Mouse (Mus musculus) liver, embryonic 14.5 days (tissue): ENCODE results near the gene Polr2i. TPM values are rescaled to one million over a fixed set of nuclear protein-coding genes. Genes with fewer than 3 reads are reported as not detected.
A peak's percentile ranks its signal among the peaks of the same experiment; 100 is the strongest.
"Not testable (repeated sequence)": the region's sequence is repeated elsewhere in the genome, so short reads cannot be mapped to it uniquely, and the experiment has no call there.

ENCODE experiments used
- ATAC-seq: fragments of 200-750 bp; cut with Nextera tagmentation; 2 replicates; pipeline ENCODE4 v1.8.0; 2017; ENCODE audit warnings: moderate number of reproducible peaks, mild to moderate bottlenecking, moderate library complexity; ENCODE audit not compliant: insufficient read depth
- DNase-seq, 3 experiments: peaks; one replicate each; pipeline ENCODE4 v3.0.0-alpha.2; 2012 to 2013; ENCODE audit warnings: low read depth in 3 of 3, low spot score in 3 of 3
- H3K27ac ChIP-seq: fragments of 300-500 bp; sonication (generic); 2 replicates; pipeline ENCODE4 v1.5.1; 2014; ENCODE audit warnings: moderate library complexity, mild to moderate bottlenecking, control low read depth, inconsistent platforms
- H3K27me3 ChIP-seq: fragments of 300-500 bp; sonication (generic); 2 replicates; pipeline ENCODE4 v1.6.1; 2014; ENCODE audit warnings: mild to moderate bottlenecking, low read length, moderate library complexity; ENCODE audit not compliant: control insufficient read depth, insufficient read depth
- H3K36me3 ChIP-seq: fragments of 300-500 bp; sonication (generic); replicated peaks from 2 replicates; pipeline ENCODE4 v1.6.1; 2014; ENCODE audit warnings: low read depth; ENCODE audit not compliant: control insufficient read depth, insufficient read depth
- H3K4me1 ChIP-seq, 2 experiments: fragments of 200-500 bp in 1 of 2; fragments of 300-500 bp in 1 of 2; sonication (generic) in 1 of 2; replicated peaks; 2 replicates each; pipeline ENCODE4 v1.6.1; 2012 to 2014; ENCODE audit warnings: antibody characterized with exemption in 1 of 2, inconsistent platforms in 1 of 2, low read length in 1 of 2; ENCODE audit not compliant: control insufficient read depth in 2 of 2, insufficient read depth in 2 of 2
- H3K4me2 ChIP-seq: fragments of 300-500 bp; sonication (generic); 2 replicates; pipeline ENCODE4 v1.6.1; 2014; ENCODE audit warnings: low read depth, mild to moderate bottlenecking, control low read depth, moderate library complexity
- H3K4me3 ChIP-seq, 2 experiments: fragments of 200-500 bp in 1 of 2; fragments of 300-500 bp in 1 of 2; sonication (generic) in 1 of 2; 2 replicates each; pipeline ENCODE4 v1.5.1; 2012 to 2014; ENCODE audit warnings: low read depth in 2 of 2, low read length in 2 of 2, mild to moderate bottlenecking in 2 of 2, control low read depth in 1 of 2, inconsistent platforms in 1 of 2, moderate library complexity in 1 of 2; ENCODE audit not compliant: insufficient read depth in 1 of 2
- H3K9ac ChIP-seq: fragments of 300-500 bp; sonication (generic); replicated peaks from 2 replicates; pipeline ENCODE4 v1.6.1; 2014; ENCODE audit warnings: mild to moderate bottlenecking, control low read depth, moderate library complexity
- H3K9me3 ChIP-seq: fragments of 300-500 bp; sonication (generic); 2 replicates; pipeline ENCODE4 v1.6.1; 2016; ENCODE audit warnings: low read length, mixed read lengths; ENCODE audit not compliant: control insufficient read depth
- CTCF ChIP-seq: IDR thresholded peaks from 2 replicates; pipeline ENCODE4 v1.5.1; 2016; ENCODE audit warnings: antibody characterized with exemption, low read depth, control low read depth
- EP300 ChIP-seq: IDR thresholded peaks from 2 replicates; pipeline ENCODE4 v1.6.1; 2016; ENCODE audit warnings: antibody characterized with exemption, low read depth
- WGBS: fragments of 180-500 bp; shearing (Covaris S2); extraction: QIAGEN DNeasy Blood & Tissue Kit; methylation state at CpG from one replicate; pipeline ENCODE4 v1.1.7; 2014; ENCODE audit not compliant: insufficient replicate concordance; 5-methylcytosine and 5-hydroxymethylcytosine counted together
- polyA plus RNA-seq, 2 experiments: library from polyadenylated mRNA; depleted of rRNA in 1 of 2; stranded (reverse) in 1 of 2; unstranded in 1 of 2; fragments of >200 nt; fragmentation: Nextera tagmentation in 1 of 2; extraction: Ambion mirVana in 1 of 2; gene quantifications; 2 replicates each; pipeline versions ENCODE4 v1.2.1 to v1.2.3; 2012 to 2014

Polr2i gene
- polyA plus RNA-seq, 2 experiments, result 61.1 to 71.8 TPM

DNA sequence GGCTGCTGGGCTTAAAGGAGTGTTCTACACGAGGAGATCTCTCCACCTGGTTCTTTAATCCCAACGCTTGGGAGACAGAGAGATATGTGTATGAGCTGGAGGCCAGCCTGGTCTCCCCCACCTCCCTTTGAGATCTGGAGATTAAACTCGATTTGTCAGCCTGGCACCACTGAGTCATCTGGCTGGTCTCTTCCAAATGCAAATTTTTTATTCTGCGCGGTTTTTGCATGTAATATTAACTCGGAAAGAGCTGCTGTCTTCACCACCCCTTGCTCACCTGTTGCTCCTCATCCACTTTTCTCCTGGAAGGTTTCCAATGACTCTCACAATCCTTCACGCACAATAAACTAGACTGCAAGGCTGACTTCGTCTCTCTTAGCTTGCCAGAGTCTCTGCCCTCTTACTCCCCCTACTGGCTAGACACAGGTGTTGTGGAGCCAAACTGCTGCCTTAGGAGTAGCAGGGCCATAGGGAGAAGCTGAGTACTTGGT is 33.2 kb upstream of the Polr2i start, which contains the start of gene Capns1:
Gene Capns1, minus strand, starts transcription at position 331 of the 491 bp plus-strand sequence.
- Histone ChIP-seq H3K27me3 (no peaks in the 10 kb centered on the region), H3K4me1 (peaks cover 4 to 13% of the 10 kb centered on the region in 2 experiments), H3K9me3 (no peaks in the 10 kb centered on the region), H3K27ac (no peak within 1 kb of the TSS), H3K9ac (no peak within 1 kb of the TSS), H3K4me3 (no peak within 1 kb of the TSS), H3K36me3 (no peaks in the 10 kb centered on the region), H3K4me2 (peak within 1 kb of the TSS; percentile 28; the same call in 1 of the 2 replicates)
- ATAC-seq (no peak), DNase-seq (peak; percentile 67 to 70 (median 67))
- peak; percentile 96 for TF ChIP-seq CTCF
- no peak for TF ChIP-seq EP300
- 3% methylated on average over 8 of the region's 8 CpGs for WGBS

DNA sequence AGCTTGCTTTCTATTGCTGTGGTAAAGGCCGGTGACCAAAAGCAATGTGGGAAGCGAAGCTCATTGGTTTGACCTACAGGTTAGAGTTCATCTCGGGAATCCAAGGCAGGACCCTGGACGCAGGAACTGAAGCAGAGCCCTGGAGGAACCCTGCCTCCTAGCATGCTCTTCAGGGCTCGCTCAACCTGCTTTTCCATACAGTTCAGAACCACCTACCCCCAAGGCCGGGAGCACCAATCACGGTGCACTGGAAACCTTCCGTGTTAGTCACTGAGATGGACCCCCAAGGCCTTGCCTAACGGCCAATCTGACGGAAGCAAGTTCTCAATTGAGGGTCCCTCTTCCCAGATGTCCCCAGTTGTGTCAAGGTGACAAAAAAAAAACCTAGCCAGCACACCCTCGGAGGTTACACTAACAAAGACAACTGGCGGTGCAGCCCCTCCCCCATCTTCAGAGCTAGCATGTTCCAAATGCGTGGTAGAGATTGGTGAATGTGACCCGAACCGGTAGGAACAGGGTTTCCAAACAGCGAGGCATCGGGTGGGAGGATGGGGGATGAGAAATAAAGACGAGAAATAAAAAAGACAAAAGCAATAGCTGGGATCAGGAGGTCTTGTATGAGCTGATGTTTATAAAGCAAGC is 32.1 kb upstream of the Polr2i start:
- Histone ChIP-seq H3K9me3 (no peaks in the 10 kb centered on the region), H3K36me3 (no peaks in the 10 kb centered on the region), H3K27ac (no peak overlapping the region), H3K27me3 (no peaks in the 10 kb centered on the region), H3K4me2 (no peak overlapping the region), H3K4me3 (no peak overlapping the region), H3K9ac (no peak overlapping the region), H3K4me1 (peaks cover 3 to 15% of the 10 kb centered on the region in 2 experiments)
- DNase-seq (no peak), ATAC-seq (no peak)
- 70% methylated on average over 18 of the region's 18 CpGs for WGBS
- TF ChIP-seq CTCF (no peak), EP300 (no peak)

DNA sequence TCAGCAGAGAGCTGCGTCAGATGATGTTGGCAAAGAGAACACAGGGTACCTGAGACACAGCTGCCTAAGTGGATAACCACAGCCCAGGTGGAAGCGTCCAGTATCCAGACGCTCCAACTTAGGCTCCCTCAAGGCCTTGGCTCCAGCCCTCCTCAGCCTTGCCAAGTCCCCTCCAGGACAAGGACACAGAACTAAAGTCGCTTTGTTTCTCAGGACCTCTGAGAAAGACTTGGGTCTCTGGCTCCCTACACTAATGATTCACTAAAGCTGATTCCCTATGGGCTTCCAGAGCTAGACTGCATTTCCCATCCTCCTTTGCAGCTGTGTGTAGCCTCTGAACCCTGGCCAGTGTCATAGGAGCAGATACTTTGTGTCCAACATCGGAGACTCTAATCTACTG is 31.5 kb upstream of the Polr2i start:
- Histone ChIP-seq H3K9ac (no peak overlapping the region), H3K4me3 (no peak overlapping the region), H3K27ac (no peak overlapping the region), H3K27me3 (no peaks in the 10 kb centered on the region), H3K36me3 (no peaks in the 10 kb centered on the region), H3K9me3 (no peaks in the 10 kb centered on the region), H3K4me2 (no peak overlapping the region), H3K4me1 (peaks cover 2 to 16% of the 10 kb centered on the region in 2 experiments)
- 71% methylated on average over 5 of the region's 5 CpGs for WGBS
- TF ChIP-seq CTCF, result no peak
- TF ChIP-seq EP300, result no peak
- ATAC-seq, result no peak
- DNase-seq, result no peak

DNA sequence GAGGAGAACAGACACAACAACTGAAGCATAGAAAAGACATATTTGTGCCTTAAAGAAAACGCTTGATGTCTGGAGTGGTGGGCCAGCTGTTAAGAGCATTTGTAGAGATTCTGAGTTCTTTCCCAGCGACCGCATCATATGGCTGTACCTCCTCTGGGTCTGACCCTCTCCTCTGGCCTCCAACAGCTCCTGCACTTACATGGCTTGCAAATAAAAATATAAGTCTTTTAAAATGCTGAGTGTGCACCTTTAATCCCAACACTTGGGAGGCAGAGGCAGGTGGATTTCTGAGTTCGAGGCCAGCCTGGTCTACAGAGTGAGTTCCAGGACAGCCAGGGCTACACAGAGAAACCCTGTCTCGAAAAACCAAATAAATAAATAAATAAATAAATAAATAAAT is 31.1 kb upstream of the Polr2i start:
- ATAC-seq, DNase-seq: not testable (repeated sequence)

DNA sequence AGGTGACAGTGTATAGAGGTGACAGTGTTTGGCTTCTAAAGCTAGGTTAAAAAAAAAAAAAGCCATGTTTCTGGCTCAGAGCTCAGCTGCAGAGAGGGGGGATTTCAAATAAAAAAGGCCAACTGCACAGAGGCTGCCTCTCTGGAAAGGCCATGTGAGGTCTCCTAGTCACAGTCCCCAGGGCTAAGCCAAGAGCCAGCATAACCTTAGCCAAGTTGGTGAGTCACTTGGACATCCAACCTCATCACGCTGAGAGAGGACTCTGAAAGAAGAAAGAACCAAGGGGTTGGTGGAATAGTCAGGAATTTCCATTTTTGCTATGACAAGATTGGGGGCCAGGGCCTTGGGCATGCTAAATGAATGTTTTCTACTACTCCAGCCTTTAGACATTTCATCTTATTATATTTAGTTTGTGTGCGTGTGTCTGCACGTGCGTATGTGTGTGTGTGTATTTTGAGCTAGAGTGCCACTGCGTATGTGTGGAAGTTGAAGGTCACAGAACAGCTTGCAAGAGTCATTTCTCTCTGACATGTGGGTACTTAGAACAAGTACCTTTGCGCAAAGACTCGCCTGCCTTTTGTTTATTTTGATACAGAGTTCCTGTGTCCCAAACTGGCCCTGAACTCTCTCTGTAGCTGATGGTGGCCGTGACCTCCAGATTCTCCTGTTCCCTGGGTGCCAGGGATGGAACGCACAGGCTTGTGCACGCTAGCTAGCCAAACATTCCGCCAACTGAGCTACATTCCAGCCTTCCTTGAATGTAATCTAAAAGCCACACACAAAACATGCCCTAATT is 28.7 kb upstream of the Polr2i start:
- H3K9ac ChIP-seq, result no peak overlapping the region
- no peak for DNase-seq
- no peaks in the 10 kb centered on the region for H3K27me3 ChIP-seq
- no peak overlapping the region for H3K4me3 ChIP-seq
- no peak overlapping the region for H3K27ac ChIP-seq
- H3K36me3 ChIP-seq, result no peaks in the 10 kb centered on the region
- H3K4me2 ChIP-seq, result no peak overlapping the region
- H3K4me1 ChIP-seq, result peaks cover 0 to 6% of the 10 kb centered on the region in 2 experiments; a peak in 2 of 4 replicates
- no peak for ATAC-seq
- WGBS, result 73% methylated on average over 11 of the region's 11 CpGs
- no peaks in the 10 kb centered on the region for H3K9me3 ChIP-seq
- TF ChIP-seq CTCF (no peak), EP300 (no peak)

More for the DNA sequence above, 31.1 kb upstream of the Polr2i start:
- H3K36me3 ChIP-seq, H3K4me3 ChIP-seq, H3K27me3 ChIP-seq, H3K9me3 ChIP-seq, H3K9ac ChIP-seq, H3K4me2 ChIP-seq, H3K27ac ChIP-seq: not testable (repeated sequence)
- WGBS, result 72% methylated on average over 5 of the region's 5 CpGs
- peaks cover 0 to 12% of the 10 kb centered on the region in 2 experiments; a peak in 2 of 4 replicates for H3K4me1 ChIP-seq
